Mouse (Mus musculus) heart, adult 2 months (tissue): ENCODE measurements around the gene Bach2. TPM values are rescaled to one million over a fixed set of nuclear protein-coding genes. Genes with fewer than 3 reads are reported as not detected.
A peak's percentile ranks its signal among the peaks of the same experiment; 100 is the strongest.

Experiments
- DNase-seq, 2 experiments: peaks; one replicate each; pipeline ENCODE4 v3.0.0; 2021
- H3K27ac ChIP-seq: fragments of 200-600 bp; 2 replicates; pipeline ENCODE4 v1.8.1; 2022
- H3K27me3 ChIP-seq: fragments of 200-500 bp; 2 replicates; pipeline ENCODE4 v1.6.1; 2012; ENCODE audit warnings: mild to moderate bottlenecking, low read length, inconsistent platforms, mixed read lengths; ENCODE audit not compliant: control insufficient read depth, insufficient read depth
- H3K36me3 ChIP-seq: fragments of 200-500 bp; 2 replicates; pipeline ENCODE4 v1.6.1; 2012; ENCODE audit warnings: low read length, inconsistent platforms; ENCODE audit not compliant: control insufficient read depth, insufficient read depth
- H3K4me1 ChIP-seq: fragments of 200-500 bp; 2 replicates; pipeline ENCODE4 v1.6.1; 2011; ENCODE audit warnings: low read length; ENCODE audit not compliant: control insufficient read depth, insufficient read depth
- H3K4me3 ChIP-seq: fragments of 200-600 bp; 2 replicates; pipeline ENCODE4 v1.8.1; 2022
- H3K79me2 ChIP-seq: fragments of 200-500 bp; replicated peaks from 2 replicates; pipeline ENCODE4 v1.6.1; 2012; ENCODE audit warnings: mild to moderate bottlenecking, inconsistent platforms, low read length, moderate library complexity, mixed read lengths; ENCODE audit not compliant: control insufficient read depth, insufficient read depth
- H3K9ac ChIP-seq: fragments of 200-500 bp; 2 replicates; pipeline ENCODE4 v1.6.1; 2012; ENCODE audit warnings: low read depth, mild to moderate bottlenecking, control low read depth, inconsistent platforms, low read length, mixed read lengths
- CTCF ChIP-seq: fragments of 200-600 bp; IDR thresholded peaks from 2 replicates; pipeline ENCODE4 v1.8.1; 2022; ENCODE audit warnings: antibody characterized with exemption, mild to moderate bottlenecking, moderate library complexity
- EP300 ChIP-seq: fragments of 200-500 bp; IDR thresholded peaks from 2 replicates; pipeline ENCODE4 v1.6.1; 2011; ENCODE audit warnings: low read depth, low read length, control low read depth; ENCODE audit not compliant: insufficient read depth
- POLR2A ChIP-seq: fragments of 200-500 bp; IDR thresholded peaks from 2 replicates; pipeline ENCODE4 v1.6.1; 2011; ENCODE audit warnings: mild to moderate bottlenecking, low read depth, low read length, control low read depth; ENCODE audit not compliant: insufficient read depth
- WGBS: fragments of 180-500 bp; shearing (Covaris S2); methylation state at CpG from one replicate; pipeline ENCODE4 v1.1.7; 2018; 5-methylcytosine and 5-hydroxymethylcytosine counted together
- intact Hi-C: fragments of 180-260 bp; cut with DNase I; formaldehyde crosslinking; loops from one replicate; pipeline ENCODE4 v1.15.1; 2025
- polyA plus RNA-seq: library from polyadenylated mRNA; depleted of rRNA; stranded (reverse); fragments of >200 nt; gene quantifications from 2 replicates; pipeline ENCODE4 v1.2.3, GENCODE M21; 2012
- total RNA-seq, 2 experiments: library from RNA; stranded (reverse); gene quantifications; 2 replicates each; pipeline ENCODE4 v1.2.3; 2021

Gene Bach2
- total and polyA plus RNA-seq, 3 experiments: 2.4 to 4.2 (median 3.9) TPM

- no peak for DNase-seq
- H3K9ac ChIP-seq: no peak overlapping the region
- TF ChIP-seq EP300 (no peak), CTCF (no peak), POLR2A (no peak)
- H3K4me3 ChIP-seq: no peak overlapping the region
- H3K79me2 ChIP-seq: no peaks in the 10 kb centered on the region
- peaks cover 5% of the 10 kb centered on the region for H3K4me1 ChIP-seq
- 47% methylated on average over 6 of the region's 6 CpGs for WGBS
- intact Hi-C loops: no loop called here
- no peaks in the 10 kb centered on the region for H3K27me3 ChIP-seq
- H3K27ac ChIP-seq: no peak overlapping the region
- no peaks in the 10 kb centered on the region; the same call in 1 of the 2 replicates for H3K36me3 ChIP-seq
These were observed 58.6 kb downstream of the Bach2 start for GRCm38 (mm10) chr4:32297071-32297671.

GRCm38 (mm10) chr4:32299221-32299620, 60.6 kb downstream of the Bach2 start:
- Histone ChIP-seq H3K36me3 (peaks cover 2% of the 10 kb centered on the region), H3K27me3 (no peaks in the 10 kb centered on the region), H3K27ac (no peak overlapping the region), H3K79me2 (no peaks in the 10 kb centered on the region), H3K4me1 (peaks cover 15% of the 10 kb centered on the region), H3K9ac (no peak overlapping the region), H3K4me3 (no peak overlapping the region)
- 84% methylated on average over 3 of the region's 3 CpGs for WGBS
- no peak for TF ChIP-seq POLR2A
- no peak for TF ChIP-seq CTCF
- no peak for TF ChIP-seq EP300
- intact Hi-C loops: no loop called here
- DNase-seq: no peak

- Histone ChIP-seq H3K79me2 (no peaks in the 10 kb centered on the region; the same call in 1 of the 2 replicates), H3K4me3 (no peak overlapping the region), H3K4me1 (peaks cover 15% of the 10 kb centered on the region), H3K9ac (no peak overlapping the region), H3K27me3 (no peaks in the 10 kb centered on the region), H3K36me3 (peaks cover 4% of the 10 kb centered on the region), H3K27ac (no peak overlapping the region)
- DNase-seq: no peak
- intact Hi-C loops: loop anchor here (5.0 kb wide), 1 partner anchor 207 kb away; no protein-coding TSS in a partner anchor
- no peak for TF ChIP-seq EP300
- no peak for TF ChIP-seq CTCF
- no peak for TF ChIP-seq POLR2A
- WGBS: 85% methylated on average over 3 of the region's 3 CpGs
These were observed 61.4 kb downstream of the Bach2 start for GRCm38 (mm10) chr4:32299970-32300369.

- 43% methylated on average over 5 of the region's 5 CpGs for WGBS
- H3K79me2 ChIP-seq: no peaks in the 10 kb centered on the region; the same call in 1 of the 2 replicates
- H3K9ac ChIP-seq: peak overlapping the region; percentile 60
- peaks cover 11% of the 10 kb centered on the region for H3K36me3 ChIP-seq
- intact Hi-C loops: loop anchor here (1.0 to 5.0 kb wide), 3 partner anchors 14 to 205 kb away; no protein-coding TSS in a partner anchor
- no peak for DNase-seq
- TF ChIP-seq CTCF: no peak
- TF ChIP-seq EP300: 0 out of 2 replicates have a peak, but pooled peaks have one; percentile 24
- 0 out of 2 replicates have a peak, but pooled peaks have one; percentile 4 for TF ChIP-seq POLR2A
- peaks cover 21% of the 10 kb centered on the region for H3K4me1 ChIP-seq
- peak overlapping the region; percentile 14; the same call in 1 of the 2 replicates for H3K4me3 ChIP-seq
- peak overlapping the region; percentile 67 for H3K27ac ChIP-seq
- H3K27me3 ChIP-seq: no peaks in the 10 kb centered on the region
These were observed 64.1 kb downstream of the Bach2 start for GRCm38 (mm10) chr4:32302668-32303067.

- peaks cover 11% of the 10 kb centered on the region for H3K36me3 ChIP-seq
- H3K4me3 ChIP-seq: peak overlapping the region; percentile 14
- intact Hi-C loops: loop anchor here (1.0 to 5.0 kb wide), 3 partner anchors 15 to 204 kb away; no protein-coding TSS in a partner anchor
- H3K79me2 ChIP-seq: no peaks in the 10 kb centered on the region; the same call in 1 of the 2 replicates
- peak; percentile 54 to 58 for DNase-seq
- WGBS: 25% methylated on average over 4 of the region's 4 CpGs
- no peaks in the 10 kb centered on the region for H3K27me3 ChIP-seq
- peak overlapping the region; percentile 60 for H3K9ac ChIP-seq
- 0 out of 2 replicates have a peak, but pooled peaks have one; percentile 6 for TF ChIP-seq POLR2A
- TF ChIP-seq EP300: 0 out of 2 replicates have a peak, but pooled peaks have one; percentile 0
- TF ChIP-seq CTCF: no peak
- H3K4me1 ChIP-seq: peaks cover 21% of the 10 kb centered on the region
- H3K27ac ChIP-seq: peak overlapping the region; percentile 67
These were observed 64.5 kb downstream of the Bach2 start for GRCm38 (mm10) chr4:32303076-32303475.

- H3K4me3 ChIP-seq: no peak overlapping the region
- H3K36me3 ChIP-seq: peaks cover 11% of the 10 kb centered on the region
- WGBS: under 1% methylated on average over 8 of the region's 8 CpGs
- H3K9ac ChIP-seq: peak overlapping the region; percentile 50; the same call in 1 of the 2 replicates
- peak overlapping the region; percentile 29; the same call in 1 of the 2 replicates for H3K27ac ChIP-seq
- intact Hi-C loops: loop anchor here (1.0 to 5.0 kb wide), 3 partner anchors 15 to 204 kb away; no protein-coding TSS in a partner anchor
- TF ChIP-seq EP300 (peak; percentile 92; the same call in 1 of the 2 replicates), CTCF (no peak), POLR2A (peak; percentile 24; the same call in 1 of the 2 replicates)
- no peaks in the 10 kb centered on the region; the same call in 1 of the 2 replicates for H3K79me2 ChIP-seq
- peaks cover 23% of the 10 kb centered on the region for H3K4me1 ChIP-seq
- no peaks in the 10 kb centered on the region for H3K27me3 ChIP-seq
- DNase-seq: peak; percentile 89 to 94
These were observed 65.1 kb downstream of the Bach2 start for GRCm38 (mm10) chr4:32303674-32304073.
